Mouse (Mus musculus) forelimb bud, embryonic 11.5 days (tissue): ENCODE measurements around the gene Slc35e2.
A peak's percentile ranks its signal among the peaks of the same experiment; 100 is the strongest.
"Not testable (repeated sequence)": the region's sequence is repeated elsewhere in the genome, so short reads cannot be mapped to it uniquely, and the experiment has no call there.

Experiments used
- DNase-seq: peaks from one replicate; pipeline ENCODE4 v3.0.0-alpha.2; 2012; ENCODE audit warnings: low read depth, low spot score

Slc35e2 gene

GRCm38 (mm10) chr4:155624338-155625291 lies 23.4 kb downstream of the Slc35e2 start, which contains the start of gene Cdk11b:
TSS of gene Cdk11b (plus strand) at chr4:155624854.
- DNase-seq, result peak; percentile 98

GRCm38 (mm10) chr4:155630267-155630666 lies 29.1 kb downstream of the Slc35e2 start:
- no peak for DNase-seq

DNA sequence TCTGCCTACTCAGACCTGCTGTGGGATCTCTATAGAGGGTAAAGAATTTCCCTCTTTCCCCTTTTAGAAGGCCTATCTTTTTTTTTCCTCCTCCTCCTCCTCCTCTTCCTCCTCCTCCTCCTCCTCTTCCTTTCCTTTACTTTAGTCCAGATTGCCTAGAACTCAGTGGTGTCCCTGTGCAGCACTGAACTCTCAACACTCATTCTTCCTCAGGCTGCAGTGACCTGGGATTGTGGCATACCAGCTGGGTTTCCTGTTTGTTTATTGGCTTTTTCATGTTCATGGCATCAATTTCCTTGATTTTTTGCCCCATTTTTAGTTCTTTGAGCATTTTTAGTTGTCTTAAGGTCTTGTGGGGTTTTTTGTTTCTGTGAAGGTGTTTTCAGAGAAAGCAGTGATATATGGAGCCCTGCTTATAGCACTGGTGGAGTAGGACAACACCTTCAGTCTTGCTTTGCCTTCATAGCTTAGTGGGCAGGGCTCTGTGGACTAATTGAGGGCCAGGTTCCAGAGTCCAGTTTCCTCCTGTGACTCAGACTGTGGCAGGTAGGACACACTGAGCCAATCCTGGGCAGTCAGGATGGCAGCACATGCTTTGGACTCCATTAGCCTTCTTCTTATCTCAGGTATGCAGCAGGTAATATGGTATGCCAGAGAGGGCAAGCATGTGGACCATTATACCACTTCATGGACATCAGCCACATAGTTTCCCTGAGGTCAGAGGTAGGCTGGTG lies 34.7 kb downstream of the Slc35e2 start:
- no peak for DNase-seq

DNA sequence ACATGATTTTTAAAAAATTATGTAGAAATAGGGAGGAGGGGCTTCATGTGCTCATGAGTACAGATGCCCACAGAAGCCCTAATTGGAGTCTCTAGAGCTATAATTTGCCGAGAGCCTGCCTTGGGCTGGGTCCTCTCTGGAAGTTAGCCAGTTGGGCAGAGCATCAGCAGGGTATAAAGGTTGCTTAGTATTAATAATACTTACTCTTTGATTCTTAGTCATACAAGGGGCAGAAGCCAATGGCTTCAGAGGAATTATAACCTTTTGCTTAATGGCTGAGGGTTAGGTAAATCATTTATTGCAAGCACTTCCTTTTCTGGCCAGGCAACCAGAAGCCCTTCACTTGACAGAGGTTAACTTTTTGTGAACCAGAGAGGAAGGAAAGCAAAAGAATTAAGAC lies 42.3 kb downstream of the Slc35e2 start:
- no peak for DNase-seq

DNA sequence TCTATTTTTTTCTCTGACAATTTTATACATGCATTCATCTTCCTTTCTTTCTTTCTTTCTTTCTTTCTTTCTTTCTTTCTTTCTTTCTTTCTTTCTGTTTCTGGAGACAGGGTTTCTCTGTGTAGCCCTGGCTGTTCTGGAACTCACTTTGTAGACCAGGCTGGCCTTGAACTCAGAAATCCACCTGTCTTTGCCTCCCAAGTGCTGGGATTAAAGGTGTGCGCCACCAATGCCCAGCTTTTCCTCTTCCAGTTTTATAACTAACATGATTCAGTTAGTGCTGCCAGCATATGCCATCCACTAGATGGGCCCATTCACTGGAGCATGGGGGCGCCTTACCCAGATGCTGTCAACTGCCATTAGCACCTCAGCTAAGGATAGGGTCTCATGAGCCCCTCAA lies 44.1 kb downstream of the Slc35e2 start, which contains the start of gene Gm10563:
TSS of gene Gm10563 (minus strand) at position 101 of the 400 bp plus-strand sequence.
- not testable (repeated sequence) for DNase-seq

DNA sequence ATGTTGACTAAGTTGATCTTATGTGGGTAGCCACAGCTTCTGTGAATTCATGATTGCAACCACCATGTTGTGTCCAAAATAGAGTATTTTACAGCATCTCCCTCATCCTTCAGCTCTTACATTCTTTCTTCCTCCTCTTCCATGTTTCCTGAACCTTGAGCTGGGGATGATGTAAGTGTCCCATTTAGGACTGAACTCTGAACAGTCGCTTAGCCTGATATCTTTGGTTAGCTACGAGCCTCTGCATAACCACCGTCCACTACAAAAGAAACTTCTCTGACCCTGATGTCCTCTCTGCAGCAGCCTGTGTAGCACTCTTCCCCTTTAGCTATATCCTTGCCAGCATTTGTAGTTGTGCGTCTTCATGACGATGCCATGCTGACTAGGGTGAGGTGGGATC lies 44.5 kb downstream of the Slc35e2 start:
- DNase-seq, result no peak

GRCm38 (mm10) chr4:155649355-155649754 lies 48.1 kb downstream of the Slc35e2 start:
- DNase-seq, result no peak

DNA sequence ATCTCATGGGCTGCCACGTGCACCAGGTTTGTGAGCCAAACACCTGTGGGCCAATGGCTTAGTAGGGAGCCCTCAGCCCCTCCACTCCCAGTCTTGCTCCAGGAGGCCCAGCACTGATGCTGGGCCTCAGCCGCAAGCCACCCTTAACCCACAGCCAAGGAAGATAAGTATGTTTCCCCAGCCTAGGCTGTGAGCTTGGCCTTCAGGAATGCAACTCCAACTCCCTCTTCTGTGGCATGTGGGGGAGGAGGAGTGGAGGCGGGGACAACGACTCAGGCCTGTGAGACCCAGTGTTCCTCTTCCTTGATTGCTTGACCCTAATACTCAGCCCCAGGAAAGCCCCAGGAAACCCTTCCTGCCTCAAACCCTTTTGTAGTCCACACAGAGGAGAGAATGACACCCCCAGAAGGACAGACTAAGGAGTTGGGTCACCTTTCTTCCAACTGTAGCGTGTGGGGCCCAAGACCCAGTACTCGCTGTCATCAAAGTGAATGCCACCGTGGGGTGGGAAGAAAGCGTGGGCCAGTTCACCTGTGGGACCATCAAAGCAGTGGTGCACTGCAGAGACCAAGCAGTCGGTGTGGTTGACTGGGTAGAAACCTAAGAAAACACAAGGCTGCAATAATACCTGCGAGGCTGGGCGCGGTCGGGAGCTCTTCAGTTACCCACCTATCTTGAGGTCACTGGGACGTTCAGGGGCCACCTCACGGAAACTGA lies 50.5 kb downstream of the Slc35e2 start:
- no peak for DNase-seq

DNA sequence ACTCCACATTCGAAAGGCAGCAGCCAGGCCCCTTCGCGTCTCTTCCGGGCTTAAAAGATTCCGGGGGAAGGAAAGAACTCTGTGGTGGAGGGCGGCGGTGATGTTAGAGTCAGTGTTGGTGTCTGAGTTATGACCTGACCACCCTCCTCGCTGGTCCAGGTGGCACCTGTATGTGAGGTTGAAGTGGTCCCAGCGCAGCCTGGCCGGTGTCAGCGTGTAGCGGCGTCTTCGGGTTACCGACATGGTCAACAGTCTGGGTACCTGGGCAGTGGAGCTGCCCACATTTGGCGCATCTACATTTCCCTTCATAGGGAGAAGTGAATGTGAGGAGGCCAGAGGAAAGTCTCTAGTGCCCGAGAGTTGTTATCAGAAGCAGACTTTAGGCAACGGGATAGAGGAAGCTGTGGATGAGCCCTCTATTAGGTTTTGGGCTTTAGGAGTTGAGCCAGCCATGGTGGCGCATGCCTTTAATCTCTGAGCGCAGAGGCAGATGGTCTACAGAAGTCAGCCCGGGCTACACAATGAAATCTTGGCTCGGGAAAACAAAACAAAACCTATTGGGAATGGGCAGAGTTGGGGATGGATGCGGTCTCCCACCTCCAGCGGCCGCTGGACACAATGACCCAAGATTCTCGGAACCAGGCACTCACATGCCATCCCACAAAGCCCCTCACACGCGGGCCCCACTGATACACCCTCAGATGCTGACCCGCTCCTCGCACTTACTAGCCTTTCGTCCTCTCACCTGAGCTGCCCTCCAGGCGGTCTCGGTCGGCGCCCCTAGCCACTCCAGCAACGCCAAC lies 51.3 kb downstream of the Slc35e2 start:
- no peak for DNase-seq

DNA sequence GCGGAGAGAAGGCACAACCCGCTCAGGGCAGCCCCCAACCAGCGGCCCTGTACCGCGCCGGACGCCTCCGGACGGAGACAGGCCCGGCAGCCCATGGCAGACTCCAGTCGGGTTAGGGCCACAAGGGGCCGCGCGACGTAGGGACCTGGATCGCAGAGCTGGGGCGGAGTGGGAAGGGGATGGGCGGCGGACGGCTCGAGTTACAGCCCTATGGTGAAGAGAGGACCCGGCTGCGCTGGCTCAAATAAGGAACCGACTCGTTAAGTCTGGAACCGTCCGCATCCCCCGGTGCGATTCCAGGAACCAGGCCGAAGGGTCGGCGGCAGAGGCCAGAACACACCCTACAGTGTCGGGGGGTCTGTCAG lies 51.9 kb downstream of the Slc35e2 start, which contains the start of gene Mmp23:
TSS of gene Mmp23 (minus strand) at position 299 of the 365 bp plus-strand sequence.
- no peak for DNase-seq

DNA sequence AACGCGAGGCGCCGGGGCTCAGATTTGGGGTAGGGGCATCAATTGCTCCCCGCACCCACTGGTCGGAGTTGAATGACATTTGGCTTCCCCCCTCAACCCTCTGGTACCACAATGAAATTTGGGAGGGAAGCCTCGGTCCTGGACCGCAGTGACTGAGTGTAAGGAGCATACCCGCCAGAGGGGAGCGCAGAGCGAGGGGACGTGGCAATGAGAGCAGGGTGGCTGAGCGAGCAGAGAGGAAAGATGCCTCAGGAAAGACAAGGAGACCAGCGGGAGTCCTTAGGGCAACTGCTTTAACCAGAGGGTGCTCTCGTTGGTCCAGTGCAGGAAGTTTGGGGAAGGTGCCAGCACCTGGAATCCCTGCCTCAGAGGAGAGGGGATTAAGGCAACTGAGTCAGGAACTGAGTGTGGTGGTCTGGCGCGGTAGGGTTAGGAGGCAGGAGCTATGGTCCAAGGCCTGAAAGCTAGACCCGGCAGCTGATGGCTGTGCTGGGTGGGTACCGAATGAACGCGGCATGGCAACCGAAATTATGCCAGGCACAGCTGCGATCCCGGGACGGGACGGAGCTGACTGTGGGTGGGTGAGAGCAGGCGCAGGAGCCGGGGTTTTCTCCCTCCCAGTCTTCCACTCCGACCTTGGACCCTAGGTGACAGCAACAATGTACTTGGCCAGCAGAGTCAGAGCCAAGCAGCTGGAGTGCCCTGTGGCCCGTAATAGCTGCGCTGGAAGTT lies 52.4 kb downstream of the Slc35e2 start:
- no peak for DNase-seq

DNA sequence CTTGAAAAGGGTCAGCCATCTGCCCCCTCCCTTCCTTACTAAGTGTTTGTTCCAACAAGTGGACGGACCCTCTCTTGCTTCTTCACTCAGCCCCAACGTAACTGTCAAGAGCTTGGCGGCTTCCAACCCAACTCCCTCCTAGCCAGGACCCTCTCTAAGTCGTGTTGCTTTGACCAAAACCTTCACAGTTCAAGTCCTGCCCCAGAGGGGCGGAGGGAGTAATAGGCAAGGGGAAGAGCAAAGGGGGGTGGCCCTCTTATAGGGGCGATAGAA lies 52.9 kb downstream of the Slc35e2 start:
- DNase-seq, result no peak

DNA sequence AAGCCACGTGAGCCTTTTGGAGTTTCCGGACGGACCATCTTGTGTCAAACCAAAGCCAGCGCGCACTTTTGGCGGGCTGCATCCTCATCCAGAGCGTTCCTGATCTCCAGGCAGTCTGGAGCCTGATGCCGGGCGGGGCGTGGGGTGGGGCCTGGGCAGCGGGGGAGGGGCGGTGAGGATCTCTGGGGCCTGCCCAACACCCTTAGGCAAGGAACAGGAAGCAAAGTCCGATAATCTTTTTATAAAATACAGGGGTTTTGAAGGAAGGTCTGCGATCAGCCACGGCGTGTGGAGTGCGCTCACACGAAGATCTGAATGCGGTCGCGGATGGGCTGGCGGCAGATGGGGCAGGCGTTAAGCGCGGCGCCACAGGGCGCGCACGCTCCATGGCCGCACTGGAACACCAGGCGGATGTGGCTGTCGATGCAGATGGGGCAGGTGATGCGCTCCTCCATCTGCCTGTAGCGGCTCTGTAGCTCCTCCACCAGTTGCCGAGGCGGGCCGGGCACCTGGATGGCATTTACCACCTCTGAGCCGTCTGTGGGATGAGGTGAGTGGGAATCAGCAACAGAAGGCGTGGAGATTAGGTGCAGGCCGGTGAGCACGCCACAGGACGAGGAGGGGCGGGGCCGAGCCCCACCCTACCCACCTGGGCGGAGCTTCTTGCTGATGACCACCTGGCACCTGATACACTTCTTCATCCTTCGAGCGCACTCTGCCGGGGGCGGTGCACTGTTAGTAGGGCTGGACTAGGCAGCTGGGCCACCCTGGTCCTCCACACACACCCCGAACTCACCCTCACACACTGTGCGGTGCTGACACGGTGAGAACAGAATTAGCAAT lies 53.5 kb downstream of the Slc35e2 start:
- DNase-seq, result no peak

GRCm38 (mm10) chr4:155656214-155656751 lies 55.1 kb downstream of the Slc35e2 start:
- DNase-seq, result no peak

DNA sequence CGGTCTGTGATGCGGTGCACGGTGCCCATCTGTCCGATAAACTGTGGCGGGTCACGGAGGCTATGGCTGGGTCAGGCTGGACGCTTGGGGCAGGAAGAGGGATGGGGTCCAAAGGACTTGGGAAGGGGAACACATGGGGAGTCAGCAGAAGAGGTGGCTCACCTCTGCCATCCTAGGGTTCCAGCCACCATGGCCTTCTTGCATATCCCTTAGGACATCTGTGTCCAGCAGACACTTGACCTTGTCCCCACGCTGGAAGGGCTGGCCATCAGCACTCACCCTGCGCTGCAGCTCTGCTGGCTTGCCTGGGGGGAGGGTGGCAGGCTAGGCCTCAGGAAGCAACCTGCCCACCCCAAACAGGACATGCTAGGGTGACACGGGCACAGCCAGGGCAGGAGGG lies 57.7 kb downstream of the Slc35e2 start:
- no peak for DNase-seq

GRCm38 (mm10) chr4:155660641-155661040 lies 59.4 kb downstream of the Slc35e2 start:
- no peak for DNase-seq

DNA sequence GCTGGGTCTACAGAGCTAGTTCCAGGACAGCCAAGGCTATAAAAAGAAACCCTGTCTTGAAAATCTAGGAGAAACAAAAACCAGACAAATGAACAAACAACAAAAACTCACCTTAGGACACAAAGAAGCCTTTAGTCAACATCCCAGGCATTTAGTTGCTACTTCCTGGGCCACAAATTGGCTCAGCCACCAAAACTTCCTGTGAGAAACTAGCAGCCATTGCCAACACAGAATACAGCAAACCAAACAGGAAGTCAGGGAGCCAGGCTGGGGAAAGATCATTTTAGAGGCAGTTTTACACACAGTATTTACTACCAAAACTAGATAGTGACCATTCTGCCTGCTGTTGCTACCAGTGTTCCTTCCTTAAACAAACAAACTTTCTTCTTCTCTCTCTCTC lies 65.7 kb downstream of the Slc35e2 start:
- no peak for DNase-seq

- DNase-seq, result peak; percentile 97
Observed at GRCm38 (mm10) chr4:155668689-155669597, 67.7 kb downstream of the Slc35e2 start, which contains the start of gene Mib2. TSS of gene Mib2 (minus strand) at chr4:155669198.
